Mouse (Mus musculus) adrenal gland, postnatal 4 days (tissue): Measurements from ENCODE around the gene Pomgnt2. TPM values are rescaled to one million over a fixed set of nuclear protein-coding genes. Genes with fewer than 3 reads are reported as not detected.

ENCODE experiments used
- DNase-seq, 2 experiments: peaks; one replicate each; pipeline ENCODE4 v3.0.0; 2021 to 2022; ENCODE audit warnings: low spot score in 2 of 2, mixed read lengths in 2 of 2
- total RNA-seq, 2 experiments: library from RNA; stranded (reverse); gene quantifications; 2 replicates each; pipeline ENCODE4 v1.2.3; 2021

Gene Pomgnt2
- total RNA-seq, 2 experiments from 2014 or later, result 15.6 to 19.9 TPM

DNA sequence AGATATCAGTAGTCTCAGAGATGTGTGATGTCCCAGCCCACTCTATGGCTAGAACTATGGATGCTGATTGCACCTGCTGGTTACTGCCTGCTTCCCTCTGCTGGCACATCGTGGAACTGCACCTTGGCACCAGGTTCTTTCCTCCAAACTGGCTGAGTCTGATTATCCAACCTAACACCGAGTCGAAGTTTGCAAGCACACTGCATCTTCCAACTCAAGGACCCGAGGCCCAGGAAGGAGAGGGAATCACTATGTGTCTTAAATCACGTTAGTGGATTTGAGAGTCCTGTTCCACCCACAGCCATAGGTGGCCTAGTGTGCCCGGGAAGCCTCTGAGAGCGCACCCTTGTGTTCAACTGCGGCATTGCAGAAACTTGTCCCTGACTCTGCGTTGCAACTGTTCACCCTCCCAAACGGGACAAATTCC is 17.3 kb upstream of the Pomgnt2 start:
- peak; percentile 54 to 70 for DNase-seq

DNA sequence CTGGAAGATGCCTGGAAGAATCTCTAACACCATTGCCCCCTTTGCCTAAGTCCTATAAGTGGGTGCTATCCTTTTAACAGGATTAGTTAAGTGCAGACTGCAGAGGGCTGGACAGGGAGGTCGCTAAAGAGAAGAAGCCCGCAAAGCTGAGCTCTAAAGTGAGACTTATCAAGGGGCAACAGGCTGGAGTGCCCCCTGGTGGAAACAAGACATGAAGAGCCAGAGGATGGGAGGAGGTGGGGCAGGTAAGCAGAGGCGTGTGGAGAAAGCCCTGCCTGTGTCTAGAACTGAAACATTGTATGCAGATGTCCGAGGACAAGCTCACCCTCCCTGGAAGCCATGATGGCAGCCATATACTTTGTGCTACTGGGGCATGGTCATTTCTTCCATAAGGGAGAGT is 16.7 kb upstream of the Pomgnt2 start:
- no peak for DNase-seq

DNA sequence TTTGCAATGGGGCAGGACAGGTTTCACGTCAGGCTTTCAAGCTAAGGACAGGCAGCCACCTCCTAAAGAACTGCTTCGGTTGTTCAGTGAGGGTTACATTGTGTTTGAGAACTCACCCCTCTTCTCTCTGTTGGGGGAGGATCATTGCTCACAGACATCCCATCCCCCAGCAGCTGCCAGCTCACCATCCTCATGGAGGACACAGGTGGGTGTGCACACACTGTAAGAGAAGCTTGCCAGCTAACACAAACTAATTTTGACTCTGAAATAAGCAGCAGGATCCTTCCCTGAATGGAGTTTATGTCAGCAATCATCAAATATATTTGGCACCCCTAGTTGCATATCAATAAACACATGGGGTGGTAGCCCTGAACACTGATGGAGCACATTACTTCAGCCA is 15.9 kb upstream of the Pomgnt2 start:
- no peak for DNase-seq

DNA sequence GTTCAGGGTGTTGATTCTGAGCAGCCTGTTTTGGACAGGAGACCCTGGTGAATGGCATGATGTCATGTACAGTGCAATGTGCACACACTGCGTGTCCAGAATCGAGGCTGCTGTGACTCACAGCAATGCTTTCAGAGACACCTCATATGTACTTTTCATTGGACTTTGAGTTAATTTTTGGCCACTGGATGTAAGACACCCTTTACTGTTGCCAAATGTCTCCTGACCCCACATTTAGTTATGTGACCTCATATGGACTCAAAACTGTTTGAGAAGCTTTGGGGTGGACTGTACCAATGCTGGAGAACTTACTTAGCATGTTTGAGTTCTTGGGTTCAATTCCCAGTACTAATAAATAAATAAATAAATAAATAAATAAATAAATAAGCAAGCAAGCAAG is 13.8 kb upstream of the Pomgnt2 start:
- no peak for DNase-seq

DNA sequence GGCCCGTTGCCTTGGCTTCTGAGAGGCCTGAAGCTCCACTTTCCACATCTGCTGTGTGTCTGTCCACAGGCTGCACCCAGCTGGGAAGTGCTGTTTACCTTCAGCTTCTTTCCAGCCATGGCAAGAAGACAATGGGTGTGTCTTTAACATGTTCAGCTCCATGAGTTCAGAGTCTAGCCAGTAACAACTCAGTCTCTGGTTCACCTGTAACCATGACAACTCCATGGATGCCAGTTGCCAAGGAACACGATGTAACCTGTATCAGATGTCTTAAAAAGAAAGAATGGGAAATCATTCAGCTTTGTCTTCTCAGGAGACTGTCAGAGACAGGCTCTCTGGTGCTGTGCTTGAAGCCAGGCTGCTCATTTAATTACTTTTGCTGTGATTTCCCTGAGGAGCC is 12.0 kb upstream of the Pomgnt2 start:
- DNase-seq, result no peak

DNA sequence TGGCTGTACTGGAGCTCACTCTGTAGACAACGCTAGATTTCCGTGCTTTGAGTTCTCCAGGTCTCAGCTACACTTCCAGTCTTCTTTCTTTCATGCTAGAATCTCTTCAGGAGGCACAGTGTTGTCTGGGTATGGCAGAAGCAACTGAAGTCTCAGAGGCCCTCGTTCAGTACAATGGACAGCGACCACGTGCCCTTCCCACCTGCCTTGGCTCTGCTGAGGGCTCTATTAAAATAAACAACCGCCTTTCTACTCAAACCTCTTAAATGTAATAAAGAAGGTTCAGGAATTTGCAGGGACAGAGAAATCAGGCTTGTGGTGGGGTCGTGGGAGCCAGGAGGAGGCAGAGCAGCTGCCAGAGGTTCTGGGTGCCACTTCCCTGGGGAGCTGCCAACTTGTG is 9.7 kb upstream of the Pomgnt2 start:
- DNase-seq, result no peak

DNA sequence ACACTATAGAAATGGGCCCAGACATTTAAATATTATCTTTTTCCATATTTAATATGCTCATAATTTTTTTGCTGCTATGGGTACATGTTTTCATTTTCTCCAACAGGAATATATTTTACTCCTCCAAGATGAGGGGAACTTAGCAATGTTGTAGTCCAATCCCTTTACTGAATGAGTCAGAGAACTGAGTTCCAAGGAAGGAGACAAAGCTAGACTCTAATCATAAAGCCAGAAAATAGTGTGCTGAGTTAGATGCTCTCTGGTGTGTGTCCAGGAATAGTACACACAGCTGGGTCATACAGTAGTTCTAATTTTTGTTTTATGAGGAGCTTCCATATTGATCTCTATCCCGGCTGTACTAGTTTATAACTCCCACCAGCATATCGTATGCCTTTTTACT is 9.3 kb upstream of the Pomgnt2 start:
- DNase-seq, result no peak

DNA sequence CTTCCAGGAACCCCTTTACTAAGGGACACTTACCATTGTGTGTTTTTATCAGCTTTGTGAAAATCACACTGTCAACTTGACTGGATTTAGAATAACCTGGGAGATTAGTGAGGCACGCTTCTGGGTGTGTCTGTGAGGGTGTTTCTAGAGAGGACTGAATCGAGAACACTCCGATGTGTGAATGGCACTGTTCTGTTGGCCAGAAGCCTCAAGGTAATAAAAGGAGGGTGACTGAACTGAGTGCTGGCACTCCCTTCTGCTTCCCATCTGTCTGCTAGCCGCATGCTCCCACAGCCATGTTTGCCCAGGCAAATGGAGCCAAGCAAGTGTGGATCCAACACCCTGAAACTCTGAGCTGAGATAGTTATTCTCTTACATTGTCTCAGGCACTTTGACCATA is 1.1 kb upstream of the Pomgnt2 start:
- no peak for DNase-seq

DNA sequence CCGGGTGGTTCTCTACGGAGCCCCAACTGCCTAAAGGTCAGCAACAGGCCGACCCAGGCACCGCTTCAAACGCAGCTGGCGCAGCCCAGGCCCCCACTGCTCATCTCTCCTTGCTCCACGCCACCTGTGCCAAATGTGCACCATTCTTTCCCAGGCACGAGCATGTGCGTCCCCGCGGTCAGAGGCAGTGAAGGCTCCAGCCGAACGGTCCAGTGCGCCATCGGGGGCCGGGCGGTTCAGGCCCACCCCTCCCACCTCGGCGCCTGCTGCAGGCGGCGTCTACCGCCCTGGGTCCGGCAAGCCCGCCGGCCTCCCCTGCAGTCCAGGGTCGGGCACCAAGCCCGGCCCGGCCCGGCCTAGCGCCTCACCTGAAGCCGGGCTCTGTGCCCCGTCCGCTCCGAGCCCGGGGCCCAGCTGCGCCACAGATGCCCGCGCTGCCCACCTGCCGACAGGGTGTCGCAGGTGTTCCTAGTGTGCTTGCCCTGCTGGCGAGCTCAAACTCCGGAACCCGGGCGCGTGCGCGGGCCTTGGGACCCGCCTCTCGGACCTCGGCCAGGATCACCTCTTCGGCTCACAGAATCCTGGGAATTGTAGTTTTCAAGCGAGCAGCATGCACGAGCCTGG is 1.3 kb downstream of the Pomgnt2 start:
- DNase-seq, result peak; percentile 56 to 65

DNA sequence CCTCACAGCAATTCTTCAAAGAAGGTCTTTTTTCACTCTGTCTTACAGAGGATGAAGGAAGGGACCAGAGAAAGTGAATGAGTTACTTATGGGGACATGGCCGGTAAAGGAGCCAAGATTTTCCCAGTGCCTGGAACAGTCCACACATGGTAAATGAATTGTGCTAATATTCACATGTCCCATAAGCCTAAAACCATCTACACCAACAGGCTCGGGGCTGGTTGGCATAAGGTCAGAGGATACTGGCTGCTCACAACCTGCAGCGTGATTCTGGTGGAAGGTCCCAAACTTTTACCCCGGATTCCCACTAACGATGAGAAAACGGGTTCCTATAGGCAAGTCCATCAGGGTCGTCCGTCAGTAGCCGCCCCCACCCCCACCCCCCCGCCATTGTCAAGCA is 1.8 kb downstream of the Pomgnt2 start:
- no peak for DNase-seq

DNA sequence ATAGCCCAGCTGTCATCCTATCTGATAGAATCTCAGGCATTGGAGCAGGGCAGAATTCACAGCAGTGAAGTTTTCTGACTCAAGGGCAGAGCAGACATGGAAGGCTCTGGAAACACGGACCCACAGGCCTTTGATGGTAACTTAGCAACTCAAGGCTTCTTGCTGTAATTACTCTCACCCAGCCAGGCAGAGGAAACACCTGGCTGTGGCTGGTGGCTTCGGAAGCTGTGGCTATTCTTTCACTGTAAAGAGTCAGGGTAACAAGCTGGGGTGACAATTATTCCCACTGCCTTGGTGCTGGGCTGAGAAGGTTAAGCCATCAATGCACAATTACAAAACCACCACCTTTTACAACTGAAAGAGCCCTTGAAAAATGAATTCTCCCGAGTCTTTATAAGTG is 3.9 kb downstream of the Pomgnt2 start:
- DNase-seq, result no peak

DNA sequence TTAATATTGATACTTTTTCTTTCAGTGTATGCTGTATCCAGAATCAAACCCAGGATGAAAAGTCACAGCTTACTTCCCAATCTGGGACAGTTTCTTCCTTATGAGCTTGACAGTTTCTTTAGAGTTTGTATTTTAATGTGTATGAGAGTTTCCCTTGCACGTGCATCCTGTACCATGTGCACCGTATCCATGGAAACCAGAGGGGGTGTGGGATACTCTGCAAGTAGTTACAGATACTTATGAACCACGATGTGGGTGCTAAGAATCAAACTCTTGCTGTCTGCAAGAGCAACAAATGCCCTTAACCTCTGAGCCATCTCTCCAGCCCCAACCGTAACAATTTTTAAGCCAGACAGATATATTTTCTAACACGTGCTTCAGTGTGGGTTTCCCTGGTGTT is 5.9 kb downstream of the Pomgnt2 start:
- DNase-seq, result no peak

DNA sequence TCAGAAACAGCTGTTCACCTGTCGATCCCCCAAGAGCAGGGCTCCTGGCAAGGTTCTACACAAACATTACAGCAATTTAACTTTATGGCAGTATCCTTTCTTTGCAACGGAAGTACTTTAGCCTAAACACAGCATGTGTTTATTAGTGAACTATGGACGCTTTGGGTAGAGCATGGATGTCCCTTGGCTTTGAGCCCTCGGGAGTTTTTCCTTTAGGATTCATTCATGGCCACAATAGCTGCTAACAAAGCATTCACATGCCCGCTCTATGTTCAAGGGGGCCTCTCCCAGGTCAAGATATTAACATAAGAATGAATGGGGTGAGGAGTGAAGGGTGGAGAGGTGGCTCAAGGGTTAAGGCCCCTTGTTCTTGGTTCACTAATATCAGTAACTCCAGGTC is 7.4 kb downstream of the Pomgnt2 start:
- DNase-seq, result no peak

DNA sequence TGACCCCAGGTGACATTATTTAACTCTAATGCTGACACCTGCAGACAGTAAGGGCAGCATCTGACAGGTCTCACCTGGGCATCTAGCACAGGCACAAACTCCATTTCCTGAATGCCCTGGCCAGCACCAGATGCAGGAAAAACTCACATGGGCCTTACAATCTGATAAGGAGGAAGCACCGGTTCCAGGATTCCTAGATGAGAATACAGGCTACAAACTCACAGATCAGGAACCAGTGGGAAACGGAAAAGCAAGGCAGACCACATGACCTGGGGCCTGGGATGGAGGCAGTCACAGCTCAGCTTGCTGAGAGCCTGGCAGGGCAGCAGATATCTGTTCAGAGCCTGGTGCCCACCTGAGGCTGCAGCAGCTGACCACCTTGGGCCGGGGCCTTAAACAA is 8.0 kb downstream of the Pomgnt2 start:
- DNase-seq, result no peak

DNA sequence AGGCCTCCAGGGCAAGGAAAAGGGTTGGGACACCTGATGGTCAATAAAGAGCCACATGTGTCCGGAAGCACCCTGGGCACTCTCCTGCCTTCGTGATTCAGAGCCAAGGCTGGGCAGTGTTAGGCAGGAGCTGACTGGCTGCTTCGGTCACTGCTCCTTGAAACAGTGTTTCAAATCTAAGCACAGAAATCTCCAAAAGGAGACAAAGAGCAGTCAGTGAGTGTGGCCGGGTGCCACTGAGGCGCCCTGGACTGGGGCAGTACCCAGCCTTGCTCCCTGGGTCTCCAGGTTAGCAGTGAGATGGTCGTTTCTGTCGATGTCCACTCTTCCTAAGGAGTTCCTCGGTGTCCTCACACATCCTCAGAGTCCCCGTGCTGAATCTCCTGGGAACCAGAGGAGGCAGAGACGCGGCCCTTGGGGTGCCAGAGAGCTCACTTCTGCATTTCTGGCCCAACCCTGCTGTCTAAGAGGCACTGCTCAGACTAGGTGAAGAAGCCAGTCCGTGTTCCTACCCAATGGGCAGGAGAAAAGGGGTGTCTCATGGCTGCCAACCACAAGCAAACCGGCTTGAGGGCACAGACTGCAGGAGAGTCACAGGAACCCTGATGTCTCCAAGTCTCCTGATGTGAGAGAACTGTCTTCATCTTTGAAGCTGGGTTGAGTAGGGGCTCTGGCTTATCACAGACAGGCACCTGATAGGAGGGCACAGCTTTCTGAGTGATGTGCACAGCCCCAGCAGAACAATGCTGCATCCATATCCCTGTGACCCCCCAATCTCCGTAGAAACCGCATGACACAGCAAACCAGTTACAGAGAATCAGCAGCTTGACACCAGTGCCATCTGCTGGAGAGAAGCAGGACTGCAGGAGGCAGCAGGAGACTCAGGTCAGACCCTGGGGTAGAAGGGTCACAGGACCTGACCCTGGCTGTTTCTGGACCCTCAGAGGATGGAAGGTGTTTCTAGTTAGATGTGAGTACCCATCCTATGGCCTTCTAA is 12.1 kb downstream of the Pomgnt2 start:
- DNase-seq, result peak; percentile 56 to 62

DNA sequence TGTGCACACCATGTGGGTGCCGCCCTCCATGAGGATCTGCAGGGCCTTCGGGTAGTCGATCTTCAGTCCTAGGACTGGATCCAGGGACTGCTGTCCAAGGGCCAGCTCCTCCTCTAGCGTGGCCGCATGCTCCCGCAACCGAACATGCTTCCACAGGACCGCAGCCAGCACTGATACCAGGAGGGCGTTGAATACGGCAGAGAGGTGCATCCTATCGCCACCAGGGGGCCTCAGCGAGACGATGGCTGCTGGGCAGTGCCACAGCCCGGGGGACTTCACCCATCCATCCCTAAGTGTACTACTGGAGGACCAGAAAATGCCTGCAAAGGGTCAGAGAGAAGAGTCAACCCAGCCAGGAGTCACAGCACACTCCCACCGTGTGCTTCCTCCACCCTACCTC is 13.4 kb downstream of the Pomgnt2 start:
- DNase-seq, result peak; percentile 50 to 71

DNA sequence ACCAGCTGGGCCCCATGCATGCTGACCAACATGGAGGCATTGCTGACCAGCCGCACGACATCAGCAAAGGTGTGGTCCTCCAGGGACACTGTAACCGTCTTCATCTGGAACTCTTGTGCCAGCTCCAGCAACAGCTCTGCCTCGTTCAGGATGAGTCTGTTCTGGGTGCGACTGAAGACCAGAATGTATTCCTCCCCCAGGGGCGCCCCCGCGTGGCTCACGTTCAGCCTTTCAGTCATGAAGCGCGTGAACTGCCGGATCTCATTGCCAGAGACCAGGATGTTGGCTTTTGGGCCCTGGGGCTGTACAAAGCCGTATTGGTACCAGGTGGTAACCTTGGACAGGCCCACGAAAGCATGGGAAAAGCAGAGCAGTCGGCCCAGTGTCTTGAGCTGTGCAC is 14.2 kb downstream of the Pomgnt2 start:
- no peak for DNase-seq

DNA sequence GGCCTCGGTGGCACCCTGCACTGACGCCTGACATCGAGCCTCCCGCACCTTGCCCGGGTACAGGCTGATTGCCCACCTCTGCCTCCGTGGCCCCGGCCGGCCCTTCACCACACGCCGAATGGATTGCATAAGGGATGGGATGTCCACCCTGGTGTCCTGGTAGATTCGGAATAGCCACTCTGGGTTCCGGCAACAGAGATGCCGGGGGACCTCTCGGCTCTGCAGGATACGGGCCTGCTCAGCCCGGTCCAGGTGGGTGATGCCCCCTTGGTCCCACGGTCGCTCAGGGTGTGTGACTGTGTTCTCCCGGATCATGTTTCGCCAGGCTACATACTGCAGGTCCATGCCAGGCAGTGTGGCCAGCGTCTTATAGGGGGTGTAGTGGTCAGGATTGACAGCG is 14.7 kb downstream of the Pomgnt2 start:
- DNase-seq, result no peak

DNA sequence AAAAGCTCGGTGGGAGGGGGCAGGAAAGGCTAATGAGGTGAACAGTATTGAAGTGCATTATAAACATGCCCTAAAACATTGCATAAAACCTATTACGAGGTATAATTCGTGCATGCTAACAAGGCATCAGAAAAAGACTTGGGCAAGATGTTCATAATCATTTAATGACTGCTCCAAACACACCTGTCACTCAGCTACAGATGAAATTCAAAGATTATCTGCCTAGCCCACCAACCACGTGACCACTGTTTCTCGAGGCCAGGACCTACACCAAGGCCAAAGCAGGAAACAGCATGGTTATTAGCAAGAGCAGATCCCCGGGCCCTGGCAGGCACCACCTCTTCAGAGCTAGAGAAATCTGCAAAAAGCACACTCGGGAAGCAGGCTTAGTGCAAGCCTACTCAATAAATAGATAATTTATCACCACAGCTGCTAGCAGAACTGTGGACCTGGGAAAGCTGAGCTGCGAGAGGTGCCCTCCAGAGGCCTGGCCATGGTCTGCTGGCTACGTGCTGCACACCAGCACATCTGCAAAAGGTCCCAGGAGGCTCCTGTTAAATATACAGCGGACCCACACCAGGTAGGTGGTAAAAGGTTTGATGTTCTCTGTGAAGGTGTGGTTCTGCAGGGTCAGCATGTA is 15.3 kb downstream of the Pomgnt2 start:
- DNase-seq, result no peak

DNA sequence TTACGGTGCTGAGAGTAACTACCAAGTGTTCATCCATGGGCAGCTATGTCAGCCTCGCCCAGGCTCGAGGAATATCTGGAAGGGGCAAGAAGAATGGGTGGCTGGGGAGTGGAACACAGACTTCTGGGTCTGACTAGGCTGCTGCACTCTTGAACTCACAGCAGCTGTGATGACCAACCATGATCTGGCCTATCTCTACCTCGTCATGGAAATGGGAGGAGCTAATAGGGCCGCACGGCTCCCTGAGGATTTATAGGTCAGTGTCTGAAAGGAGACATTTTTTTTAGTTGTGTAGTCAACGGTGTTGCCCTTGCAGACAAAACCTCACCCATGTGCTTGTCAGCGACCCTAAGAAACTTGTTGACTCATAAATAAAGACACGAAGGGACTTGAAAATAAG is 15.9 kb downstream of the Pomgnt2 start:
- DNase-seq, result no peak

DNA sequence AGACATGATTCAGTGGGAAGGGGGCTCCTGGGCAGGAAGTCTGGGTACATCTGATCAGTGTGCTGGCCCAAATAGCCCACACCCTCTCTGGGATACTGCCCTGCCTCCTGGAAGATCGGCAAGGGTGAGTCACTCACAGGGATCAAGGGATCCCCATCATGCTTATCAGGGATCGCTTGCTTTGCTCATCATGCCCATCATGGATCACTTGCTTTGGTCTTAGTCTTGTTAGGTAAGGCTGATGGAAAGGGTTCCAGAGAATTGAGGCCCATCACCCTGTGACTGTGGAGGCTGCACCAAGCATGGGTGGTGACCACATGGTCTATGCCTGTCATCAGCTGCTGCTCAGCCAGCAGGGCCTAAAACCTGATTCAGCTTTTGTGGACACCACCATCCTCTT is 21.6 kb downstream of the Pomgnt2 start:
- no peak for DNase-seq
